Mouse (Mus musculus) heart, embryonic 13.5 days (tissue): ENCODE measurements at regions not wholly inside any gene's neighbourhood (a gene's known extent, or its start where the extent isn't known, plus 50 kb on each side); places are given as distances from the start of the nearest gene placed in this dataset.
"Not testable (repeated sequence)": the region's sequence is repeated elsewhere in the genome, so short reads cannot be mapped to it uniquely, and the experiment has no call there.

Source experiments
- ATAC-seq: fragments of 200-750 bp; cut with Nextera tagmentation; 2 replicates; pipeline ENCODE4 v1.8.0; 2017; ENCODE audit warnings: moderate TSS enrichment; ENCODE audit not compliant: insufficient number of reproducible peaks, low FRiP score, low TSS enrichment; ENCODE audit errors: extremely low read depth
- H3K27ac ChIP-seq: fragments of 300-500 bp; sonication (generic); replicated peaks from 2 replicates; pipeline ENCODE4 v1.5.1; 2015; ENCODE audit warnings: moderate library complexity, mild to moderate bottlenecking, inconsistent platforms
- H3K27me3 ChIP-seq: fragments of 300-500 bp; sonication (generic); replicated peaks from 2 replicates; pipeline ENCODE4 v1.6.1; 2015; ENCODE audit warnings: mild to moderate bottlenecking, inconsistent platforms
- H3K36me3 ChIP-seq: fragments of 300-500 bp; sonication (generic); 2 replicates; pipeline ENCODE4 v1.6.1; 2015; ENCODE audit warnings: mild to moderate bottlenecking, inconsistent platforms
- H3K4me1 ChIP-seq: fragments of 300-500 bp; sonication (generic); 2 replicates; pipeline ENCODE4 v1.6.1; 2015; ENCODE audit warnings: inconsistent platforms
- H3K4me2 ChIP-seq: fragments of 300-500 bp; sonication (generic); 2 replicates; pipeline ENCODE4 v1.6.1; 2015; ENCODE audit warnings: inconsistent platforms, mild to moderate bottlenecking, moderate library complexity
- H3K4me3 ChIP-seq: fragments of 300-500 bp; sonication (generic); 2 replicates; pipeline ENCODE4 v1.5.1; 2015; ENCODE audit warnings: moderate library complexity, mild to moderate bottlenecking, inconsistent platforms
- H3K9ac ChIP-seq: fragments of 300-500 bp; sonication (generic); 2 replicates; pipeline ENCODE4 v1.6.1; 2015; ENCODE audit warnings: inconsistent platforms, mild to moderate bottlenecking, moderate library complexity
- H3K9me3 ChIP-seq: fragments of 300-500 bp; sonication (generic); 2 replicates; pipeline ENCODE4 v1.6.1; 2016; ENCODE audit warnings: inconsistent platforms
- WGBS: fragments of 180-500 bp; shearing (Covaris S2); methylation state at CpG from one replicate; pipeline ENCODE4 v1.1.7; 2015; ENCODE audit warnings: mixed read lengths; 5-methylcytosine and 5-hydroxymethylcytosine counted together

- ATAC-seq = no peak
- Histone ChIP-seq H3K9me3 (peaks cover 6% of the 10 kb centered on the region), H3K4me1 (no peaks in the 10 kb centered on the region), H3K9ac (no peak overlapping the region), H3K27me3 (no peaks in the 10 kb centered on the region), H3K36me3 (no peaks in the 10 kb centered on the region), H3K27ac (no peak overlapping the region), H3K4me2 (no peak overlapping the region), H3K4me3 (no peak overlapping the region)
- 59% methylated on average over 7 of the region's 7 CpGs for WGBS
These were observed 63.6 kb downstream of the Cd2 start for GRCm38 (mm10) chr3:101224091-101224490.

- no peaks in the 10 kb centered on the region for H3K36me3 ChIP-seq
- no peaks in the 10 kb centered on the region for H3K27me3 ChIP-seq
- no peak for ATAC-seq
- H3K4me2 ChIP-seq = no peak overlapping the region
- H3K9ac ChIP-seq = no peak overlapping the region
- H3K27ac ChIP-seq = no peak overlapping the region
- 88% methylated on average over 2 of the region's 2 CpGs for WGBS
- no peaks in the 10 kb centered on the region for H3K4me1 ChIP-seq
- peaks cover 6% of the 10 kb centered on the region for H3K9me3 ChIP-seq
- no peak overlapping the region for H3K4me3 ChIP-seq
These were observed 67.8 kb downstream of the Cd2 start for GRCm38 (mm10) chr3:101219897-101220296.

- no peak for ATAC-seq
- no peak overlapping the region for H3K9ac ChIP-seq
- H3K36me3 ChIP-seq = no peaks in the 10 kb centered on the region
- peaks cover 6% of the 10 kb centered on the region for H3K9me3 ChIP-seq
- no peaks in the 10 kb centered on the region for H3K27me3 ChIP-seq
- no peak overlapping the region for H3K4me2 ChIP-seq
- H3K27ac ChIP-seq = no peak overlapping the region
- WGBS = 83% methylated on average over 13 of the region's 13 CpGs
- peaks cover 21% of the 10 kb centered on the region for H3K4me1 ChIP-seq
- no peak overlapping the region for H3K4me3 ChIP-seq
These were observed 71.0 kb downstream of the Cd2 start for GRCm38 (mm10) chr3:101216711-101217110.

- H3K9ac ChIP-seq = peak overlapping the region; percentile 72; the same call in 1 of the 2 replicates
- H3K4me1 ChIP-seq = peaks cover 23% of the 10 kb centered on the region
- WGBS = 34% methylated on average over 4 of the region's 4 CpGs
- no peaks in the 10 kb centered on the region for H3K36me3 ChIP-seq
- H3K27ac ChIP-seq = peak overlapping the region; percentile 79
- H3K27me3 ChIP-seq = no peaks in the 10 kb centered on the region
- H3K9me3 ChIP-seq = no peaks in the 10 kb centered on the region
- H3K4me2 ChIP-seq = no peak overlapping the region
- no peak for ATAC-seq
- no peak overlapping the region for H3K4me3 ChIP-seq
These were observed 74.6 kb downstream of the Cd2 start for GRCm38 (mm10) chr3:101213212-101213562.

- Histone ChIP-seq H3K27ac (peak overlapping the region; percentile 79), H3K4me3 (no peak overlapping the region), H3K9ac (peak overlapping the region; percentile 72), H3K4me2 (no peak overlapping the region), H3K9me3 (no peaks in the 10 kb centered on the region), H3K4me1 (peaks cover 23% of the 10 kb centered on the region), H3K27me3 (no peaks in the 10 kb centered on the region), H3K36me3 (no peaks in the 10 kb centered on the region)
- no peak for ATAC-seq
- 18% methylated on average over 12 of the region's 12 CpGs for WGBS
These were observed 75.1 kb downstream of the Cd2 start for GRCm38 (mm10) chr3:101212403-101213211.

GRCm38 (mm10) chr3:101211936-101212335 is 75.8 kb downstream of the Cd2 start:
- WGBS = 47% methylated on average over 4 of the region's 4 CpGs

GRCm38 (mm10) chr3:101209546-101209945 is 78.2 kb downstream of the Cd2 start:
- Histone ChIP-seq H3K4me1 (peaks cover 23% of the 10 kb centered on the region), H3K9ac (no peak overlapping the region), H3K4me2 (no peak overlapping the region), H3K27me3 (no peaks in the 10 kb centered on the region), H3K36me3 (no peaks in the 10 kb centered on the region), H3K9me3 (no peaks in the 10 kb centered on the region), H3K27ac (no peak overlapping the region), H3K4me3 (no peak overlapping the region)
- WGBS = 70% methylated on average over 7 of the region's 7 CpGs
- no peak for ATAC-seq

More at GRCm38 (mm10) chr3:101211936-101212335, 75.8 kb downstream of the Cd2 start:
- no peaks in the 10 kb centered on the region for H3K36me3 ChIP-seq
- H3K27me3 ChIP-seq = no peaks in the 10 kb centered on the region
- no peak overlapping the region for H3K4me2 ChIP-seq
- H3K4me1 ChIP-seq = peaks cover 23% of the 10 kb centered on the region
- H3K9ac ChIP-seq = peak overlapping the region; percentile 72
- H3K4me3 ChIP-seq = no peak overlapping the region
- no peak for ATAC-seq
- H3K27ac ChIP-seq = peak overlapping the region; percentile 79
- H3K9me3 ChIP-seq = no peaks in the 10 kb centered on the region

- no peaks in the 10 kb centered on the region for H3K27me3 ChIP-seq
- WGBS = 85% methylated on average over 12 of the region's 12 CpGs
These were observed 79.0 kb downstream of the Cd2 start for GRCm38 (mm10) chr3:101208751-101209150.

GRCm38 (mm10) chr3:101206172-101206571 is 81.6 kb downstream of the Cd2 start:
- H3K9me3 ChIP-seq, H3K4me2 ChIP-seq, H3K4me3 ChIP-seq, H3K4me1 ChIP-seq, H3K36me3 ChIP-seq, H3K9ac ChIP-seq, H3K27me3 ChIP-seq, H3K27ac ChIP-seq, ATAC-seq: not testable (repeated sequence)
- 89% methylated on average over 13 of the region's 13 CpGs for WGBS

More at GRCm38 (mm10) chr3:101208751-101209150, 79.0 kb downstream of the Cd2 start:
- no peaks in the 10 kb centered on the region for H3K9me3 ChIP-seq
- H3K4me2 ChIP-seq = no peak overlapping the region
- H3K4me1 ChIP-seq = peaks cover 22% of the 10 kb centered on the region
- no peaks in the 10 kb centered on the region for H3K36me3 ChIP-seq
- no peak for ATAC-seq
- H3K27ac ChIP-seq = no peak overlapping the region
- no peak overlapping the region for H3K9ac ChIP-seq
- H3K4me3 ChIP-seq = no peak overlapping the region

GRCm38 (mm10) chr3:101194725-101195124 is 84.6 kb upstream of the Ptgfrn start:
- H3K36me3 ChIP-seq = no peaks in the 10 kb centered on the region
- H3K27ac ChIP-seq = no peak overlapping the region
- no peak for ATAC-seq
- H3K4me2 ChIP-seq = no peak overlapping the region
- no peaks in the 10 kb centered on the region for H3K27me3 ChIP-seq
- no peak overlapping the region for H3K4me3 ChIP-seq
- H3K9ac ChIP-seq = no peak overlapping the region
- WGBS = 71% methylated on average over 5 of the region's 5 CpGs
- no peaks in the 10 kb centered on the region for H3K9me3 ChIP-seq
- peaks cover 14% of the 10 kb centered on the region for H3K4me1 ChIP-seq

GRCm38 (mm10) chr3:101194319-101194718 is 84.2 kb upstream of the Ptgfrn start:
- H3K36me3 ChIP-seq = no peaks in the 10 kb centered on the region
- H3K9ac ChIP-seq = no peak overlapping the region
- WGBS = 70% methylated on average over 5 of the region's 5 CpGs
- no peak for ATAC-seq
- no peak overlapping the region for H3K27ac ChIP-seq
- H3K9me3 ChIP-seq = no peaks in the 10 kb centered on the region
- H3K4me3 ChIP-seq = no peak overlapping the region
- no peaks in the 10 kb centered on the region for H3K27me3 ChIP-seq
- peaks cover 18% of the 10 kb centered on the region for H3K4me1 ChIP-seq
- no peak overlapping the region for H3K4me2 ChIP-seq
